Mouse (Mus musculus): ENCODE results near the gene Tmc4. TPM values are rescaled to one million over a fixed set of nuclear protein-coding genes. Genes with fewer than 3 reads are reported as not detected.

Gene Tmc4
- polyA plus RNA-seq, 2 experiments, result 4.8 to 20.2 TPM

GRCm38 (mm10) chr7:3645488-3646025 lies 31.8 kb downstream of the Tmc4 start:
- Histone ChIP-seq H3K4me1 (ENCODE audit: control insufficient read depth, insufficient read depth, low read length) (peaks cover 27% of the 10 kb centered on the region), H3K9me3 (ENCODE audit: control insufficient read depth, low read length) (no peaks in the 10 kb centered on the region), H3K27ac (replicated peaks; ENCODE audit: low read depth, low read length) (peak overlapping the region; percentile 93), H3K36me3 (ENCODE audit: control insufficient read depth, insufficient read depth, low read length) (peaks cover 29% of the 10 kb centered on the region), H3K9ac (ENCODE audit: low read depth, low read length, severe bottlenecking) (peak overlapping the region; percentile 98), H3K4me2 (replicated peaks; ENCODE audit: low read depth, low read length, severe bottlenecking) (peak overlapping the region; percentile 61), H3K27me3 (ENCODE audit: control insufficient read depth, insufficient read depth, low read length) (no peaks in the 10 kb centered on the region), H3K4me3 (replicated peaks; ENCODE audit: low read length) (peak overlapping the region; percentile 95)
- TF ChIP-seq POLR2A (IDR thresholded peaks at IDR 0.05; ENCODE audit: borderline replicate concordance, extremely low read depth, insufficient read depth, insufficient read length), result 0 out of 2 replicates have a peak, but pooled peaks have one; percentile 4
- DNase-seq (ENCODE audit: low spot score), result no peak
- peak; percentile 8; the same call in 1 of the 2 replicates for ATAC-seq (ENCODE audit: low FRiP score, low read depth)
- 0% methylated on average over 35 of the region's 58 CpGs for WGBS

DNA sequence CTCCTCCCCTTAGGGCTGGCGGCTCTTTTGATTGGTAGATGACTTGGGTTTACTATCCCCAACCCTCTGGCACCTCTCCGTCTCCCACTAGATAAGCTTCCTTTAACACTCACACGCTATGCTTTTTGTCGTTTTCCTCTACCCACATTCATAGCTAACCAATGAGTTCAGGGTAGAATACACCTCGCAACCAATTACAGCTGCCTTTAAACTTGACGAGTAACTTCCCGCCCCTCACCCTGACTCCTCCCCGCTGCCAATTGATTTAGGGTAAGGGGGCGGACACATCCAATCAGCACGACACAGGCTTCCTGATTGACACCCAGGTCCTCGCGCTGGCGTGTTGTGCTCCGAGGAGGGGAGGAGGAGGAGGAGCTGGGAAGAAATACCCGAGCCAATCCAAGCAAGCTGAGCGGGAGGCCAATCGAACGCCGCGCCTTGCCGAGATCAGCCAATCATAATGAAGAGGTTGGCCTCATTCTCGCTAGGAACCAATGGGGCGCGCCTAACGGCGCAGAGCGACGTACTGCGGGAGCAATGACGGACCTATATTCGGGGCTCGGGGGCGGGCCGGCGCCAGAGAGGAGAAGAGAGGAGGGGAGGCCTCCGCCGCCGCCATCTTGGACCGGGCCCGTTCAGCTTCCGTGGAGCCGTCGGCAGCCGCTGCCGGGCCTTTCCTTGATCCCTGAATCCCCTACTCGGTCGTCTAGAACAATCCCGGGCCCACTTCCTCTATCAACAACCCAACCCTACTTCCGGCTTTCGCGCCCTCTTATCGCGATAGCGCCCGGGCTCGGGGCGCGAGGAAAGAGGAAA lies 32.5 kb downstream of the Tmc4 start, which contains the start of gene Cnot3:
Cnot3 (plus strand) TSS at position 597 of the 816 bp plus-strand sequence.
- Histone ChIP-seq H3K27ac (replicated peaks; ENCODE audit: low read depth, low read length) (peak within 1 kb of the TSS; percentile 93), H3K4me3 (replicated peaks; ENCODE audit: low read length) (peak within 1 kb of the TSS; percentile 95), H3K4me2 (replicated peaks; ENCODE audit: low read depth, low read length, severe bottlenecking) (peak within 1 kb of the TSS; percentile 61), H3K9me3 (ENCODE audit: control insufficient read depth, low read length) (no peaks in the 10 kb centered on the region), H3K9ac (ENCODE audit: low read depth, low read length, severe bottlenecking) (peak within 1 kb of the TSS; percentile 98), H3K36me3 (ENCODE audit: control insufficient read depth, insufficient read depth, low read length) (peaks cover 29% of the 10 kb centered on the region), H3K4me1 (ENCODE audit: control insufficient read depth, insufficient read depth, low read length) (peaks cover 27% of the 10 kb centered on the region), H3K27me3 (ENCODE audit: control insufficient read depth, insufficient read depth, low read length) (no peaks in the 10 kb centered on the region)
- DNase-seq (ENCODE audit: low spot score) (peak; percentile 99), ATAC-seq (ENCODE audit: low FRiP score, low read depth) (peak; percentile 98)
- under 1% methylated on average over 58 of the region's 58 CpGs for WGBS
- peak; percentile 32; the same call in 1 of the 2 replicates for TF ChIP-seq POLR2A (IDR thresholded peaks at IDR 0.05; ENCODE audit: borderline replicate concordance, extremely low read depth, insufficient read depth, insufficient read length)

DNA sequence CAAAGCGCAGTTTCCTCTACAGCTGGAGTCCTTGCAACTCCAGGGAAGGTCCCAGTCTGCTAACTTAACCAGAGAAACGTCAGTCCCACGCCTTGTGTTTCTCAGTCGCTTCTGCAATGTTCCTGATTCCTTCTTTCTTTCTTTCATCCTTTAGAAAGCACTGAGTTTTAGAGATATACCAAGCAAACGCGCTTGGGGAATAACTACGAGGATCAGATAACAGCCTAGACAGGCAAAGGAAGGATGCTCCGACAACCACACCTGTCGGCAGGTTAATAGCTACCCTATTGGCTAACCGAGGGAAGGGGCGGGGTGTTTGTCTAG lies 33.0 kb downstream of the Tmc4 start:
- Histone ChIP-seq H3K9ac (ENCODE audit: low read depth, low read length, severe bottlenecking) (no peak overlapping the region), H3K27ac (replicated peaks; ENCODE audit: low read depth, low read length) (0 out of 2 replicates have a peak overlapping the region, but pooled peaks have one; percentile 45), H3K4me3 (replicated peaks; ENCODE audit: low read length) (peak overlapping the region; percentile 95), H3K36me3 (ENCODE audit: control insufficient read depth, insufficient read depth, low read length) (peaks cover 30% of the 10 kb centered on the region), H3K4me1 (ENCODE audit: control insufficient read depth, insufficient read depth, low read length) (peaks cover 27% of the 10 kb centered on the region), H3K9me3 (ENCODE audit: control insufficient read depth, low read length) (no peaks in the 10 kb centered on the region), H3K4me2 (replicated peaks; ENCODE audit: low read depth, low read length, severe bottlenecking) (peak overlapping the region; percentile 47), H3K27me3 (ENCODE audit: control insufficient read depth, insufficient read depth, low read length) (no peaks in the 10 kb centered on the region)
- no peak for TF ChIP-seq POLR2A (IDR thresholded peaks at IDR 0.05; ENCODE audit: borderline replicate concordance, extremely low read depth, insufficient read depth, insufficient read length)
- ATAC-seq (ENCODE audit: low FRiP score, low read depth), result no peak
- WGBS, result 2% methylated on average over 11 of the region's 11 CpGs
- DNase-seq (ENCODE audit: low spot score), result no peak

GRCm38 (mm10) chr7:3643843-3644242 lies 33.5 kb downstream of the Tmc4 start:
- DNase-seq (ENCODE audit: low spot score) (no peak), ATAC-seq (ENCODE audit: low FRiP score, low read depth) (no peak)
- Histone ChIP-seq H3K36me3 (ENCODE audit: control insufficient read depth, insufficient read depth, low read length) (peaks cover 31% of the 10 kb centered on the region), H3K9me3 (ENCODE audit: control insufficient read depth, low read length) (no peaks in the 10 kb centered on the region), H3K27ac (replicated peaks; ENCODE audit: low read depth, low read length) (no peak overlapping the region), H3K4me3 (replicated peaks; ENCODE audit: low read length) (peak overlapping the region; percentile 95), H3K9ac (ENCODE audit: low read depth, low read length, severe bottlenecking) (no peak overlapping the region), H3K27me3 (ENCODE audit: control insufficient read depth, insufficient read depth, low read length) (no peaks in the 10 kb centered on the region), H3K4me2 (replicated peaks; ENCODE audit: low read depth, low read length, severe bottlenecking) (peak overlapping the region; percentile 47), H3K4me1 (ENCODE audit: control insufficient read depth, insufficient read depth, low read length) (peaks cover 23% of the 10 kb centered on the region)
- WGBS, result 25% methylated on average over 9 of the region's 9 CpGs
- no peak for TF ChIP-seq POLR2A (IDR thresholded peaks at IDR 0.05; ENCODE audit: borderline replicate concordance, extremely low read depth, insufficient read depth, insufficient read length)

GRCm38 (mm10) chr7:3643412-3643811 lies 33.9 kb downstream of the Tmc4 start:
- Histone ChIP-seq H3K4me1 (ENCODE audit: control insufficient read depth, insufficient read depth, low read length) (peaks cover 19% of the 10 kb centered on the region), H3K36me3 (ENCODE audit: control insufficient read depth, insufficient read depth, low read length) (peaks cover 31% of the 10 kb centered on the region), H3K4me2 (replicated peaks; ENCODE audit: low read depth, low read length, severe bottlenecking) (no peak overlapping the region), H3K4me3 (replicated peaks; ENCODE audit: low read length) (no peak overlapping the region), H3K27me3 (ENCODE audit: control insufficient read depth, insufficient read depth, low read length) (no peaks in the 10 kb centered on the region), H3K9ac (ENCODE audit: low read depth, low read length, severe bottlenecking) (no peak overlapping the region), H3K27ac (replicated peaks; ENCODE audit: low read depth, low read length) (no peak overlapping the region), H3K9me3 (ENCODE audit: control insufficient read depth, low read length) (no peaks in the 10 kb centered on the region)
- WGBS, result 70% methylated on average over 5 of the region's 5 CpGs
- no peak for TF ChIP-seq POLR2A (IDR thresholded peaks at IDR 0.05; ENCODE audit: borderline replicate concordance, extremely low read depth, insufficient read depth, insufficient read length)
- DNase-seq (ENCODE audit: low spot score) (no peak), ATAC-seq (ENCODE audit: low FRiP score, low read depth) (no peak)

Data from limb, embryonic 14.5 days (tissue).